Mouse (Mus musculus) embryonic fibroblast, embryonic 13.5 days (primary cell): ENCODE data around the gene Cwc22.

ENCODE experiments used
- CTCF ChIP-seq: IDR thresholded peaks from 2 replicates; pipeline ENCODE4 v1.5.1; 2011; ENCODE audit warnings: mild to moderate bottlenecking, control low read depth, low read length, moderate library complexity, borderline replicate concordance; ENCODE audit not compliant: insufficient read depth
- POLR2A ChIP-seq: IDR thresholded peaks from 2 replicates; pipeline ENCODE4 v1.6.1; 2011; ENCODE audit warnings: low read depth, mild to moderate bottlenecking, control low read depth, low read length, moderate library complexity

DNA sequence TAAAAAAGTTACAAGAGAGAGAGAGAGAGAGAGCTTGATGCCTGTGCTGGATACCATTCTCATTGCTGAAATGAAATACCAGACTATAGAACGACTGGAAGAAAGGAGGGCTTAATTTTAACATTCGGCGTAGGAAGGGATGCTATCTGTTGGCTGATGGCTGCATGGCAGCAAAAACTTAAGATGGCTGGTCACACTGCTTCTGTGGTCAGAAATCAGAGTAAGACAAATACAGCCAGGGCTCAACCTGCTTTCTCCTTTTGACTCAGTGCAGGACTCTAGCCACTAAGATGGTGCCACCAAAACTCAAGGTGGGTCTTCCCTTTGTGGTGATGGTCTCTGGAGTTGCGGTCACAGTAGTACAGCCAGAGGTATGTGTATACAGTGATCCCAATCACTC is 70.7 kb downstream of the Cwc22 start:
- TF ChIP-seq POLR2A (no peak), CTCF (no peak)
